Mouse (Mus musculus) lung, postnatal 14 days (tissue): Measurements from ENCODE around the gene Baz2b.
"Not testable (repeated sequence)": the region's sequence is repeated elsewhere in the genome, so short reads cannot be mapped to it uniquely, and the experiment has no call there.

Experiments
- DNase-seq: peaks from one replicate; pipeline ENCODE4 v3.0.0; 2021

Baz2b gene

DNA sequence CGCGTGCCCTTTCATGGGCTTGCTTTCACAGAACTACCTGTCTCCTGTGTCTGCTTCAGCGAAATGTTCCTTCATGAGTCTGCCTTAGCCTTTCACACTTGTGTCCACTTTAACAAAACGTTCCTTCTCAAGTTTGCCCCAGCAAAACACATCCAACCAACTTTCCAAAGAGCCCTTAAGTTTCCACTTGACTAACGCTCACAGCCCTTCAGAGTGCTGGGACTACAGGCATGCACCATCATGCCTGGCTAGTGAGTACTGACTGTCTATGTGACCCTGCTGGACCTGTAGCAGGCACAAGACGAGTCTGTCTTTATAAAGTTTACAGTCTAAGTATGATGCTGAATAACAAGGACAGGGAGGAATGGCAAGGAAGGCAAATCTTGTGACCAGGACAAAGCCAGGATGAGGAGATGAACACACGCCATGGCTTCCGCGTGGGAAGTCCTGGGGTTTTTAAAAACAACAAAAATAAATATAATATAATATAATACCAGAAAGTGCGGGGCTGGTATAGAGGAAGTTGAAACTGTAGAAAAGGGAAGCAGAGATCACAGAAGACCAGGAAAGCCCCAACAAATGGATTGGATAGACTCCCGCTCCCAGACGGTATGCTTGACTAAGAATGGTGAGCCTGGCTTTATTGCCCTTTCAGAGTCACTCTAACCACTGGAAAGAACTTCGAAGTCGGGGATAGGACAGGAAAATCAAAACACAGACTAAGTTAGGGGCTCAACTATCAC lies 120.7 kb downstream of the Baz2b start:
- DNase-seq = peak; percentile 37

DNA sequence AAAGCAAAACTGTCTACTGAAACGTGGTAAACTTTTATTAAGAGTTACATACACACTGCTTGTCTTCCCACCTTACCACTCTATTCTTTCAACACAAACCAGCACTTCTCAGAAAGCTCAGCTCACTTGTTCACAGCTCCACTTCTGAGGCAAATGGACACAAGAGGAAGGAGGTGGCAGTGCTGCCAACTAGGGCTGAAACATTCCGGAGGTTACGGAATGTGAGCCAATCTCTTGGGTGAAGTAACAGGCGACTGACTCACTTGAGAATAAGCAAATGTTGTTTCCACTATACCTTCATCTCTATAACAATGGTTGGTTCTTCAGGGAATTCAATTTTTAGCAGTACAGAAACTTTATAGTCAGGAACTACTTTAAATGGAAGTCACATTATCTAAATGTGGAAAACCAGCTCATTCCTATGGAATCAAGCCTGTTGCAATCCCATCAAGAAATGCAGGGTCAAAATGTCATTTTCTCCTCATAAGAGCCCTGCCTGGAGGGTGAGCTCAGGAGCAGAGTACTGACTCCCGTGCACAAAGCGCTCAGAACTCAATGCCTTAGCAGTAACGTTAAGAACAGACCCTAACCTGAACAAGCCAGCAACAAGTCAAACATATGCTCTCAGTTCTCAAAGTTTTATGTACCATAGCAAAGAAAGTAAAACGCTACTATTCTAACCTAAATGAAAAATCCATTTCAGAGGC lies 123.3 kb downstream of the Baz2b start:
- peak; percentile 68 for DNase-seq

GRCm38 (mm10) chr2:60084823-60085222 lies 124.8 kb downstream of the Baz2b start:
- no peak for DNase-seq

DNA sequence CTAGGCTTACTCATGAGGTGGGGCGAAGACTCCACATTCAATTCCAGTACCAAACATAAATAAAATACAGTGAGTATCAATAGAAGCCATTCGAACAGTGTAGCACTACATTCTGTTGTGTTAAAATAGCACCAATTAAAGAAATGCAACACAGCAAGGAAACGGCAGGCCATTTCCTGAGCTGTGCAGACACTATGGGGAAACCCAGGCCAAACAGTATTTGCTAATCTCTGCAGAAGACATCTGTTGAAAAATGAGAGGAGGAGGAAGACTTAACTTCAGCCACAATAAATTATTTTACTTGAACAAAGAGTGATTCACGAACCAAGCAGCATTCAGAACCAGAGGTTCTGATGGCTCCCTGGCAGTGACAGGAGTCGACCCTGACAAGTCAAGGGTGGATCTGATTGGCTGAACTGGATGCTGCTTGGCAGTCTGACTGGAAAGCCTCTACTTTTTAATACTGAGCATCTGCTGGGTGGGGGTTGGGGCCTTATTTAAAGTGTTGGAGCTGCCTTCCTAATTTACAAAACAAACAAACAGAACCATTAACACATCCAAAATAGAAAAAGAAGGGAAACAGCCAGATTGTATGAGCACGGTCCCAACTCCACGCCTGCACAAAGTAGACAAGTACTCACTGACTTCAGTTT lies 126.5 kb downstream of the Baz2b start:
- no peak for DNase-seq

- DNase-seq = no peak
Observed at GRCm38 (mm10) chr2:60082225-60082624, 127.4 kb downstream of the Baz2b start.

DNA sequence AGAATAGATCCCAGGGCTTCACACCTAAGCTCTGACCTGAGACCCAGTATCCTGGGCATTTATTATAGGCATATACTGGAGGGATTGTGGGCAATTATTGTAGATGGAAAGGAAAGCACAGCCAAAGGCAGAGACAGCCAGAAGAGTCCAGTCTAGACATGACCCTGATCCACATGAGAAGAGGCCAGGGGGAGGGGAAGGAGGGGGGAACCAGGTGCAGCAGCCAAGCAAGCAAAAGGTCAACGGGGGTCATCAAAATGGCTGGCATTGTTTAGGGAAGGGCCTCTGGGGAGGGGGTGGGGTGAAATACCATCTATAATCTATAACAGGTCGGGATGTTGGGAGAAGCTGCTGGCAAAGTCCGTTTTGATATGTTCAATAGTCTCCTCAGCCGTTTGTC lies 128.8 kb downstream of the Baz2b start:
- DNase-seq = no peak

DNA sequence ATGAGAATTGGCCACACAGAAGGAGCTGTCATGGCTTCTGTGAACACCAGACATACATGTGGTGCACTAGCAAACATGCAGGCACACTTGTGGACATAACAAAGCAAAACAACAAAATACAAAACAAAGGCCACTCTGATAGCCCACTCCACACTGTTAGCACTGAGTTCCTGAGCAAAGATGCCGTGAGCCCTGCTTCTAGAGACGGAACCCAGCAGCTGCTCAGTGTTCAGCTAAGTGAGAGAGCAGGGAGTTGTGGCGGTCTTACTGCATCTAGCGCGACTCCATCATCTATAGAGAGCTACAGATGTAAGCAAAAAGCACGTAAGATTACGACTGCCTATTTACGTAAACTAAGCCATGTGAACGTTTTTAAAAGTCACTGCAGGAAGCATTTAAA lies 132.0 kb downstream of the Baz2b start:
- no peak for DNase-seq

DNA sequence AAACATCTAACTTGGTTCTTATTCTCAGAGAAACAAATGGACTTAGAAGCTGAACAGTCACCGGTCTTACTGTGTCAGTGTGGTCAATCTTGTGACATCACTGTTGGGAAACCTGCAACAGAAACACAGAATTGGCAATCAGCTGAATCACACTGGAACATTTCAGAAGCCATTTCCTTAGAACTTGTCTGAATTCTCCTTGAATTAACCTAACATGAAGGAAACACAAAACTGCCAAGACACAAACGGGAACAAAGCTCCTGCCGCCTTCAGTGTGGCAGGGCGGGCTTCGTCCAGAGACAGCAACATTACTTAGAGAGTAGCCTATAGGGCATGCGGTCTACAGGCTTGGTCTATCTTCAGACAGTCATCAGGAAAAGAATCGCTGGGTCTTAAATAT lies 132.8 kb downstream of the Baz2b start:
- DNase-seq = no peak

DNA sequence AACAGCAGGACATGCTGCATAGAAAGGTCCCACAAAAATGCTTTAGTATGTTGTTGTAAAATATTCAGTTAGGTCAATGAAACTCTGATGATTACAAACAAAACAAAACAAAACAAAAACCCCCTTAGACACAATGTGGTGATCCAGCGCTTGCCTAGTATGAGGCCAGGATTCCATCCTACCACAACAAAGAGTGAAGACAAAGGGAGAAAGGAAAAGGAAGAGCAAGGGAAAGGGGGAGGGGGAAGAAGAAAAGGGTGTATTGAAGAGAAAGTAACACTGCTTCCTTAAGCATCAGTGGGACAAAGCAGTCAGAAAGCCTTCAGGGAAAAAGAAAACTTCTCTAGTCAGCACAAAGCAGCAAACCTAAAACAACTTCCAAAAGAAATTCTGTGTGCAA lies 133.6 kb downstream of the Baz2b start:
- no peak for DNase-seq

DNA sequence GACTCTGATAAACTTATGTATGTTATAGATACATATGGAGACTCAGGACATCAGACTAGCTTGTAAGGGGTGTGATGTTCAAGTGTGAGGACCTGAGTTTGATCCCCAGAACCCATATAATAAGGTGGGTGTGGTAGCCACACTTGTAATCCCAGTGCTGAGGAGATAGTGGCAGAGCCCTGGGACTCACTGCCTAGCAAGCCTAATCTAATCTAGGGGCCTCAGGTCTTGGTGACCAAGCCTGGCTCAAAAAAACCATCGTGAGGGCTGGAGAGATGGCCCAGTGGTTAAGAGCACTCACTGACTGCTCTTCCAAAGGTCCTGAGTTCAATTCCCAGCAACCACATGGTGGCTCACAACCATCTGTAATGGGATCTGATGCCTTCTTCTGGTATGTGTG lies 135.8 kb downstream of the Baz2b start:
- DNase-seq = not testable (repeated sequence)

- DNase-seq = peak; percentile 50
Observed at GRCm38 (mm10) chr2:60071813-60072212, 137.8 kb downstream of the Baz2b start.

DNA sequence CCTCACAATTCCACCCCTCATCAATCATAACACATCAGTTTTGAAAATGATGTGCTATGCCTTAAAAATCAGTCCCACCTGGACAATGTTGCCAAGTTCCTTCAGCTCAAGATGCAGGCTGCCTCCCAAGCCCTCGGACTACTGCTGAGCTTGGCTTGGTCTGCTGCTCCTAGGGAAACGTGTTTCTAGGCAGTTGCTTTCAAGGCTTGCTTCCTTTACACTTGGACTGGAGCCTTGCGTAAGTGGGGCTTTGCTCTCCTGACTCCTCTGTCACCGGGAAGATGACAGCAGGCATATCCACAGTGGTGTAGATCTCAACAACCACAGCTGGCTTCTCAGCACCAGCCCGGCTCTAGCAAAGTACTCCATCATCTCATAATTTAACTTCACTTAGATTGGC lies 138.7 kb downstream of the Baz2b start:
- DNase-seq = no peak

GRCm38 (mm10) chr2:60068468-60068867 lies 141.2 kb downstream of the Baz2b start:
- DNase-seq = no peak

- no peak for DNase-seq
Observed at GRCm38 (mm10) chr2:60065415-60065814, 144.2 kb downstream of the Baz2b start.

- no peak for DNase-seq
Observed at GRCm38 (mm10) chr2:60060185-60060775, 149.4 kb downstream of the Baz2b start.

- DNase-seq = no peak
Observed at GRCm38 (mm10) chr2:60059300-60059699, 150.3 kb downstream of the Baz2b start.

DNA sequence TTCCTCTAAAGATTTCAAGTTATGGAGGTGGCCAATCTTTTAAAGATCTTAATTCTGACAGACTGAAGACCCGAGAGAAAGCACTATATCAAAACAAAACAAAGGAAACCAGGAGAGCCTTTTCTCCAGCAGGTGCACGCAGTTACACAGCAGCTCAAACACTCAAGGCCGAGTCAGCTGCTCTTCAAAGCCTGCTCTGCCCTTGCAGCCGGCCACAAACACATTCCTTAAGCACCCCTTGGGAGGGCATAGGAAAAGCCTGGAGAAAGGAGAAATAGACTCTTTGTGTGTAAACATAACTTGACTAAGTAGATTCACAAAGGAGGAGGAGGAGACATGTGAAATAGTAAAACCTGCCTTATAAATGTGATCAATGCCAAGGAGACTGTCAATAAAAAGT lies 153.6 kb downstream of the Baz2b start:
- DNase-seq = no peak

DNA sequence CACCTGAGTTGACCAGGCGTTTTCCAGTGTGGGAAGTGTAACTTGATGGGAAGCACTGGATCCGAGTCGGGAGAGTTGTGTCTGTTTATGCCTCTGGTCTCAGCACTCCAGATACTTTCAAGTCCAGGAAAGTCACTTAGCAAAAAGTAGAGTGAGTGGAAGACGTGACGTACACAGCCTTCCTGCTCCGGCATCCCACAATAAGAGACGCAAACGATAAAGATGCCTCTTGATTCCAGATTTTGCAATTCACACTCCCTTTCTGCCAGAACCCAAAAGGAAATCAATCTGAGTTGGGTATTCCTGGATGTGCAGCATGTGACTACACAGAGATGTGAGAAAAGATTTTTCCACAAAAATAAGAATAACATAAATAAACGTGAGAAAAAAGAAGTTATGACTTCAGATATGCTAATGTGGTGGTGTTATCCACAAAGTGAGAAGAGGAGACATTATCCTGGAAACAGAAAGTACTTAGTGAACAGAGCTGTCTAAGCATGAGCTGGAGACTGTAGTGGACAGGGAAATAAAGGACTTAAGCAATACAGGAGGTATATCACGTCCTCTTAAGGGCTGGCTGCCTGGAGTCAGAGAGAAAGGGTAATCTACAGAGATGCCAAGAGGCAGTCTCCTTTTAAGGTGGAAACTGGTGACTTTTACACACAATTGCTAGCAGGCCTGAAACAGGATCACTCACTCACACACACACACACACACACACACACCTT lies 154.7 kb downstream of the Baz2b start:
- no peak for DNase-seq

DNA sequence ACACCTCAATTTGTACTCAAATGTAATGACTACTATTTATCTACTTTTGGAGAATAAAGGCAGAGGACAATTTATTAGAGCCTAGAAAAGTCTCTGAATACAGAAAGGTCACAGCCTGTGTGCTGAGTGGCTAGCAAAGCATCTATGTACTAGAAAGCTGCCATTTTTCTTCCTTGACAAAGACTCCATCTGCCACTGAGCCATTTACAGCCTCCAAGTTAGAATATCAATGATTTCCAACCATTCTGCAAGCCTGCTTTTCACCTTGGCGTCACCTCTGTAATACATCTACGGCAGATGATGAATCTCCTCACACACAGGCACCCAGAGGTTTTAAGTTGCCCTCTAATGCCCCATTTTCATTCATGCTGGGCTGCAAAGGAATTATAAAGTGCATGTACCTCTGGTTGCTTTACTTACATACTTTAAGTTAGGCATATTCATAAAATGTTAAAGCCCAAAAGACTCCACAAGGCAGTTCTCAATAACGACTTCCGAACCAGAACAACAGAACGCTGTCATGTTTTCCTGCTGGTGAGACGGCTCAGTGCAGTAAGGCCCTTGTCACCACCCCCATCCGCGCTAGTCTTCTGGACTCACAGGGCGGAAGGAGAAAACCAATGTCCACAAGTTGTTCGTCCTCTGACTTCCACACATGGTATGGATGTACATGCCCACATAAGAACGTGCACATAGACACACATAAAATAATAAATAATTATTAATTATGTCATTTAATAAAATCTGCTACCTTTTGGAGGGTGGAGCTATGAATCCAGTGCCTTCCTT lies 156.2 kb downstream of the Baz2b start:
- no peak for DNase-seq

GRCm38 (mm10) chr2:60050667-60051460 lies 158.8 kb downstream of the Baz2b start:
- no peak for DNase-seq

GRCm38 (mm10) chr2:60049889-60050288 lies 159.8 kb downstream of the Baz2b start:
- DNase-seq = no peak
